Mouse (Mus musculus): ENCODE measurements around the gene Dnmt1. TPM values are rescaled to one million over a fixed set of nuclear protein-coding genes. Genes with fewer than 3 reads are reported as not detected.

The Dnmt1 gene
- total RNA-seq, 1 experiment, result 122 TPM

DNA sequence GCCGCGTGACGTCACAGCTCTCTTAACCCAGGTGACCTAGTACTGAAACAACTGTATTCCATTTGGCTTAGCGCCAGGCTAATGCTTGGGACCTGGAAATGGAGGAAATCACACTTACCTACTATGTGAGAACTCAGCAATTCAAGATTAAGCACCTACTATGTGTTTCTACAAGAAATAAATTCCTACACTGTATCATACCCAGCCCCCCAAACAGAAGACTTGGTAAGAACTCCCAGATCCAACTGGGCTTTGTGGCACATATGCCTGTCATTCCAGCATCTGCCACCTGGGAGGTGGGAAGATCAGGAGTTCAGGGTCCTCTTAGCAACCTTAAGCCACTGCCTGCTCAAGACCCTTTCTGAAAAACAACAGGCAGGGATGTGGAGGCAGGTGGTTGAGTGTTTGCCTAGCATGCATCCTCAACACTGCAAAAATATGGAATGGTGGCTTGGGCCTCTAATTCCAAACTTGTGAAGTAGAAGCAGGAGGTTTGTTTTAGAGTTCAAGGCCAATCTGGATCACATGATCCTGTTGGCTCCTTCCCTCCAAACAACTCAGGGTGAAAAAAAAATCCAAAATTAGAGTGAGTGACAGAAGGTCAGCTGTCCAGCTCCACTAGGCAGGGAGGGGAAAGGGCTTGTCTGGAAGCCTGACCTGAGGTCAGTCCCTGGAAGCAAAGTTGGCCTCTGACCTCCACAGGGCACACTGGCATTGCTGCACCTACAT lies 17.4 kb upstream of the Dnmt1 start:
- Histone ChIP-seq H3K36me3 (ENCODE audit: control insufficient read depth, insufficient read depth, low read length, poor library complexity, severe bottlenecking) (0 out of 2 replicates have a peak, but pooled peaks cover 4% of the 10 kb centered on the region), H3K4me1 (ENCODE audit: control insufficient read depth in 2 of 2, insufficient read depth in 2 of 2, low read length in 2 of 2, poor library complexity in 1 of 2) (peaks cover 25 to 27% of the 10 kb centered on the region in 2 experiments), H3K27ac (ENCODE audit: insufficient read depth, low read depth, low read length, poor library complexity, severe bottlenecking) (peak overlapping the region; percentile 95), H3K9me3 (ENCODE audit: control insufficient read depth, insufficient read depth, low read depth, low read length) (no peaks in the 10 kb centered on the region), H3K9ac (ENCODE audit: insufficient read depth, low read depth, low read length, poor library complexity, severe bottlenecking) (peak overlapping the region; percentile 83), H3K4me3 (ENCODE audit: insufficient read depth in 1 of 2, low read depth in 1 of 2, low read length in 2 of 2, poor library complexity in 1 of 2, severe bottlenecking in 1 of 2) (peak overlapping the region; percentile 86 to 91)
- no peak for TF ChIP-seq ZNF384 (IDR thresholded peaks at IDR 0.05; ENCODE audit: low read depth, low read length)
- peak; percentile 40; the same call in 1 of the 2 replicates for TF ChIP-seq CHD2 (IDR thresholded peaks at IDR 0.05; ENCODE audit: low read depth, low read length)
- in situ Hi-C loops (cut with MboI; ENCODE audit: low sequenced_read_pairs in 2 of 2, unreplicated experiment in 2 of 2), result no loop called here
- peak; percentile 45 for DNase-seq (ENCODE audit: low read depth, low spot score)

DNA sequence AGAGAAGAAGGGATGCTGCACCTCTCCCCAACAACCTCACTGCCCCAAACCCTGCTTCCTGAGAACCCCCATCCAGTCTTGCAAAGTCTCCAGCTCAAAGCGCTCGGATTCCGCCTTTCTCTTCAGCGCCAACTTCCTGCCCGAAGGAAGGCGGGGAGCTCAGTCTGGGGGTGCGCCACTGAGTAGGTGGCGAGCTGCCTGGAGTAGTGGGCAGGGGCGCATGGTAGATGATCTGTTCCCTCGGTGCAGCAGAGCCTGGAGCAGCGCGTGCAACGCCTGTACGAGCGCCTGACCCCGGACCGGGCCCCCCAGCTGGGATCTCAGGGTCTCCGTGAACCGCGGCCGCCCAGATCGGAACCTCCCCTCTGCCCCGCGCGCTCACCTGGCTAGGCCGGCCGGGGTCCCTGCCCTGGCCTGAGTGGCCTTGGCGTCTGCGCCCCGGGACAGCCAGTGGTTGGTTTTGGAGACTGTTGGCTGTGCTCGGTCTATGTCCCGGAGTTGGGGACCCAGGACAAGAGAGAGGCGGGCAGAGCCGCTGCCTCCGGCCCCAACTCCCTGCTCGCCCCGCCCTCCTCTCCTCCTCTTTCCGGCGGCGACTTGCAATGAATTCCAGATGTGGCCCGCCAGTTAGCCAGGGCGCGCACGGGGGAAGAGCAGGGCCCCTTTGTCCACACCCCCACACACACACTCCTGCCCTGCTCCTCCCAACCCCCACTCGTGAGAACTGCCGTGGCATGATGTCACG lies 16.7 kb upstream of the Dnmt1 start, which contains the start of gene S1pr2:
S1pr2 (minus strand) TSS at position 566 of the 745 bp plus-strand sequence.
- H3K36me3 ChIP-seq (ENCODE audit: control insufficient read depth, insufficient read depth, low read length, poor library complexity, severe bottlenecking), result 0 out of 2 replicates have a peak, but pooled peaks cover 4% of the 10 kb centered on the region
- in situ Hi-C loops (cut with MboI; ENCODE audit: low sequenced_read_pairs in 2 of 2, unreplicated experiment in 2 of 2), result no loop called here
- peaks cover 27 to 31% of the 10 kb centered on the region in 2 experiments for H3K4me1 ChIP-seq (ENCODE audit: control insufficient read depth in 2 of 2, insufficient read depth in 2 of 2, low read length in 2 of 2, poor library complexity in 1 of 2)
- H3K4me3 ChIP-seq (ENCODE audit: insufficient read depth in 1 of 2, low read depth in 1 of 2, low read length in 2 of 2, poor library complexity in 1 of 2, severe bottlenecking in 1 of 2), result peak within 1 kb of the TSS; percentile 86 to 91
- no peaks in the 10 kb centered on the region for H3K9me3 ChIP-seq (ENCODE audit: control insufficient read depth, insufficient read depth, low read depth, low read length)
- DNase-seq (ENCODE audit: low read depth, low spot score), result peak; percentile 74
- peak within 1 kb of the TSS; percentile 95 for H3K27ac ChIP-seq (ENCODE audit: insufficient read depth, low read depth, low read length, poor library complexity, severe bottlenecking)
- TF ChIP-seq ZC3H11A (IDR thresholded peaks at IDR 0.05; ENCODE audit: borderline replicate concordance, low read depth, low read length) (no peak), HCFC1 (IDR thresholded peaks at IDR 0.05; ENCODE audit: borderline replicate concordance, insufficient read depth, low read length) (peak; percentile 40; the same call in 1 of the 2 replicates)
- peak within 1 kb of the TSS; percentile 83 for H3K9ac ChIP-seq (ENCODE audit: insufficient read depth, low read depth, low read length, poor library complexity, severe bottlenecking)

DNA sequence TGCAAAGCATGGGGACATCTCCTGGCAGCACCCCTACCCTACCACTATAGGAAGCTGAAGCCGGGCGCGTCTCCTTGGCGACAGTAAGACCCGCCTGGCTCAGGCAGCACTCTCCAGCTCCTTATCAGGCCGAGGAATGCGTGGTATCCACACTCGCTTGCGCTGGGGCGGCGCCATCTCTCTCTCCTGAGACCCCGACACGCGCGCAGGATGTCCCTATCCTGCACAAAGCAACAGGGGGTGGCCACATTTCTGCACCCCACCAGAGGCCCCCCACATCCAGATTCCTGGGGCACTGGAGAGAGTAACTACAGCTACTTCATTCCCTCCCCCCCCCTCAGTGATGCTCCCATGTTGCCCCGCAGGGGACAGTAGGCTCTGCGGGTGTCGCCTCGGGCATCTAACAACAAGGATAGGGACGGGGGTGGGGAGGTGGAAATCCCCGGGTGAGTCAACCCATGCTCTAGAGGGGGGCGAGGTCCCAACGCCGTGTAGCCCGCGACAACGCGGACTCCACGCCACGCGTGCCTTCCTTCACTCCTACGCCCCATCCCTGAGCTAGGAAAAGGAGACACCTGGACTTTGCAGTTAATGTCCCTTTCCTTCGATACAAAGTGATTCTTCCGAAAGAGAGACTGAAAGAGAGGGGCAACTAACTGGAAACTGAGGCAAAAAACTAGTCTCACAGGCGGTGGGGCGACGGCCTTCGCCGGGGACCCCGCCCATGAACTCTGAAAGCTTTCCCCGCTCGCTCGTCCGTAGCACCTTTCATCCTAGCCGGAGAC lies 15.9 kb upstream of the Dnmt1 start:
- Histone ChIP-seq H3K9me3 (ENCODE audit: control insufficient read depth, insufficient read depth, low read depth, low read length) (no peaks in the 10 kb centered on the region), H3K4me3 (ENCODE audit: insufficient read depth in 1 of 2, low read depth in 1 of 2, low read length in 2 of 2, poor library complexity in 1 of 2, severe bottlenecking in 1 of 2) (peak overlapping the region; percentile 86 to 91), H3K27ac (ENCODE audit: insufficient read depth, low read depth, low read length, poor library complexity, severe bottlenecking) (peak overlapping the region; percentile 95), H3K9ac (ENCODE audit: insufficient read depth, low read depth, low read length, poor library complexity, severe bottlenecking) (peak overlapping the region; percentile 83), H3K4me1 (ENCODE audit: control insufficient read depth in 2 of 2, insufficient read depth in 2 of 2, low read length in 2 of 2, poor library complexity in 1 of 2) (peaks cover 26 to 30% of the 10 kb centered on the region in 2 experiments), H3K36me3 (ENCODE audit: control insufficient read depth, insufficient read depth, low read length, poor library complexity, severe bottlenecking) (0 out of 2 replicates have a peak, but pooled peaks cover 4% of the 10 kb centered on the region)
- TF ChIP-seq HCFC1 (IDR thresholded peaks at IDR 0.05; ENCODE audit: borderline replicate concordance, insufficient read depth, low read length), result no peak
- TF ChIP-seq MAFK (IDR thresholded peaks at IDR 0.05; ENCODE audit: insufficient read depth, low read depth, low read length), result no peak
- no peak for TF ChIP-seq ZNF384 (IDR thresholded peaks at IDR 0.05; ENCODE audit: low read depth, low read length)
- no peak for TF ChIP-seq CHD2 (IDR thresholded peaks at IDR 0.05; ENCODE audit: low read depth, low read length)
- no peak for TF ChIP-seq ZC3H11A (IDR thresholded peaks at IDR 0.05; ENCODE audit: borderline replicate concordance, low read depth, low read length)
- no peak for DNase-seq (ENCODE audit: low read depth, low spot score)
- in situ Hi-C loops (cut with MboI; ENCODE audit: low sequenced_read_pairs in 2 of 2, unreplicated experiment in 2 of 2), result no loop called here

DNA sequence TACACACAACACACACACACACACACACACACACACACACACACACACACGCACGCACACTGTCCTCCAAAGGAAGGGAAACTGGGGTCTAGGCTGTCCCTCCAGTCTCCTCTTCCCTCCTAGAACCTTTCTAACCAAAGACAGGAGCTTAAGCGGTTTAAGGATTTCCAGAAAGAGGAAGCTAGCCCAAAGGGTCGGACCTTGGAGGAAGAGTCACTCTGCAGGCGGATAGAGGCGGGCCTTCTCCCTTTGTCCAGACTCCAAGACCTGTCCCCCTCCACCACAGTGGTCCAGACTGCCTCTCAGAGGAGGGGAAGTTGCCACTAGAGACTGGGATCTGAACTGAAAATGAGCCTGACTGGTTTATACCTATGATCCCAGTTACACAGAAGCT lies 14.0 kb upstream of the Dnmt1 start:
- peaks cover 10% of the 10 kb centered on the region; the same call in 1 of the 2 replicates for H3K36me3 ChIP-seq (ENCODE audit: control insufficient read depth, insufficient read depth, low read length, poor library complexity, severe bottlenecking)
- no peak for TF ChIP-seq MAFK (IDR thresholded peaks at IDR 0.05; ENCODE audit: insufficient read depth, low read depth, low read length)
- peaks cover 17 to 27% of the 10 kb centered on the region in 2 experiments for H3K4me1 ChIP-seq (ENCODE audit: control insufficient read depth in 2 of 2, insufficient read depth in 2 of 2, low read length in 2 of 2, poor library complexity in 1 of 2)
- H3K9me3 ChIP-seq (ENCODE audit: control insufficient read depth, insufficient read depth, low read depth, low read length), result no peaks in the 10 kb centered on the region
- in situ Hi-C loops (cut with MboI; ENCODE audit: low sequenced_read_pairs in 2 of 2, unreplicated experiment in 2 of 2), result no loop called here
- no peak overlapping the region for H3K27ac ChIP-seq (ENCODE audit: insufficient read depth, low read depth, low read length, poor library complexity, severe bottlenecking)
- no peak overlapping the region for H3K4me3 ChIP-seq (ENCODE audit: insufficient read depth in 1 of 2, low read depth in 1 of 2, low read length in 2 of 2, poor library complexity in 1 of 2, severe bottlenecking in 1 of 2)
- DNase-seq (ENCODE audit: low read depth, low spot score), result no peak
- H3K9ac ChIP-seq (ENCODE audit: insufficient read depth, low read depth, low read length, poor library complexity, severe bottlenecking), result no peak overlapping the region
